Mouse (Mus musculus) stomach, embryonic 16.5 days (tissue): ENCODE data around the gene Armc7. TPM values are rescaled to one million over a fixed set of nuclear protein-coding genes. Genes with fewer than 3 reads are reported as not detected.
"Not testable (repeated sequence)": the region's sequence is repeated elsewhere in the genome, so short reads cannot be mapped to it uniquely, and the experiment has no call there.

Experiments
- ATAC-seq: fragments of 200-750 bp; cut with Nextera tagmentation; 2 replicates; pipeline ENCODE4 v1.8.0; 2017; ENCODE audit warnings: moderate number of reproducible peaks, moderate TSS enrichment; ENCODE audit not compliant: insufficient read depth, low FRiP score
- H3K27ac ChIP-seq: fragments of 300-500 bp; sonication (generic); 2 replicates; pipeline ENCODE4 v1.5.1; 2014; ENCODE audit warnings: low read length
- H3K27me3 ChIP-seq: fragments of 300-500 bp; sonication (generic); 2 replicates; pipeline ENCODE4 v1.6.1; 2014; ENCODE audit warnings: low read length, control low read depth, mixed read lengths; ENCODE audit not compliant: control insufficient read depth, insufficient read depth
- H3K36me3 ChIP-seq: fragments of 300-500 bp; sonication (generic); 2 replicates; pipeline ENCODE4 v1.6.1; 2014; ENCODE audit warnings: low read length; ENCODE audit not compliant: control insufficient read depth, insufficient read depth
- H3K4me1 ChIP-seq: fragments of 300-500 bp; sonication (generic); 2 replicates; pipeline ENCODE4 v1.6.1; 2014; ENCODE audit warnings: low read length, control low read depth, mixed read lengths; ENCODE audit not compliant: control insufficient read depth, insufficient read depth
- H3K4me2 ChIP-seq: fragments of 300-500 bp; sonication (generic); 2 replicates; pipeline ENCODE4 v1.6.1; 2014; ENCODE audit warnings: low read depth, low read length, mixed read lengths
- H3K4me3 ChIP-seq: fragments of 300-500 bp; sonication (generic); replicated peaks from 2 replicates; pipeline ENCODE4 v1.5.1; 2014; ENCODE audit warnings: mild to moderate bottlenecking, low read length
- H3K9ac ChIP-seq: fragments of 300-500 bp; sonication (generic); 2 replicates; pipeline ENCODE4 v1.6.1; 2014; ENCODE audit warnings: low read length
- H3K9me3 ChIP-seq: fragments of 300-500 bp; sonication (generic); replicated peaks from 2 replicates; pipeline ENCODE4 v1.6.1; 2016; ENCODE audit warnings: low read length, control low read depth; ENCODE audit not compliant: control insufficient read depth
- WGBS: fragments of 180-500 bp; shearing (Covaris S2); extraction: QIAGEN DNeasy Blood & Tissue Kit; methylation state at CpG from one replicate; pipeline ENCODE4 v1.1.7; 2014; 5-methylcytosine and 5-hydroxymethylcytosine counted together
- polyA plus RNA-seq: library from polyadenylated mRNA; unstranded; fragments of >200 nt; fragmentation: Nextera tagmentation; extraction: Ambion mirVana; gene quantifications from 2 replicates; pipeline ENCODE4 v1.2.1, GENCODE M21; 2015

Armc7 gene
- polyA plus RNA-seq, 1 experiment from 2014 or later: 7.9 TPM

DNA sequence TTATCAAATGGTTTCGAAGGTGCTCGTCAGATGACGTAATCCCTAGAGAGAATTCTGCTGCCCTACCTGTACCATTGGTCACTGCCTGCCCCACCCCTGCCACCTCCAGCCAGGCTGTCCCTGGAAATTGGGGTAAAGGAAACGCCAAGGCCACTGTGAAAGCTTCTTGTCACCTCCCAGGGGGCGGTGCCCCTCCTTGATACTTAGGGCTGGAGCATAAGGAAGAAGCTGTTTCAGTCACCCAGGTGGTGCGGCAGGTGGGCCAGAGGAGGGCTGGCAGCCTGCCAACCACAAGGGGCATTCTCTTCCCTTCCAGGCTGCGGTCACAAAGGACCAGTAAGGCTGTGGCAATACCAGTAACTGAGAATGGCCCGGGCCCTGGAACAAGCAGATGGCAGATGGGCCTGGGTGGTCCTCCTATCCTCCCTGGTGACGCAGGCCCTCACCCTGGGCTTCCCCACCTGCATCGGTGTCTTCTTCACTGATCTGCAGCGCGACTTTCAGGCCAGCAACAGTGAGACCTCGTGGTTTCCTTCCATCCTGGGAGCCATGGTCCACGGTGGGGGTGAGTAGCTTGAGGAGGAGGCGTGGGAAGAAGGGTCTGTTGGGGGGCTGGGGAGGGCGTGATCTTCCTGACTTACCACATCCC lies 13.1 kb upstream of the Armc7 start, which contains the start of gene Slc16a5:
TSS of gene Slc16a5 (plus strand) at position 232 of the 649 bp plus-strand sequence.
- H3K27ac ChIP-seq: no peak within 1 kb of the TSS

DNA sequence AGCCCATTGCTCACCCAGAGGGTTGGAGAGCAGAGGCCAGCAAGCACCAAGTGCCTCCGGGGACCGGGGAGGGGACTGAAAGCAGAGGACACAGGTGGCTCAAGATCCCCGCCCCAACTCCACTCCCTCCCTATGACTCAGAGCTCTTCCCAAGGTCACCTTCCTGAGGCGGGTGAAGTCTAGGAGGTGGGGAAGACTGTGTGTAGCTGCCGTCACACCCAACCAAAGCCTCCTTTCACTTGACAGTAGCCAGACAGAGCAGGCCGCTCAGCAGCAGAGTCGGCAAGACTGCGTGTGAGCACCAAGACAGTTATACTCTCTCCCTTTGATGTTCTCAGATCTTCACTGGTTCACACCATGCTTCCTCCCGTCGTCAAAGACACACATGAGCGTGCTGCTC lies 12.1 kb upstream of the Armc7 start:
- Histone ChIP-seq H3K9me3 (no peaks in the 10 kb centered on the region), H3K4me3 (no peak overlapping the region), H3K27me3 (no peaks in the 10 kb centered on the region), H3K9ac (no peak overlapping the region; the same call in 1 of the 2 replicates), H3K4me2 (no peak overlapping the region), H3K4me1 (peaks cover 6% of the 10 kb centered on the region; the same call in 1 of the 2 replicates), H3K36me3 (no peaks in the 10 kb centered on the region), H3K27ac (0 out of 2 replicates have a peak overlapping the region, but pooled peaks have one; percentile 13)
- ATAC-seq: peak; percentile 71
- WGBS: 53% methylated on average over 11 of the region's 11 CpGs

More for the DNA sequence above, 13.1 kb upstream of the Armc7 start, which contains the start of gene Slc16a5:
- WGBS: 66% methylated on average over 16 of the region's 16 CpGs
- H3K9me3 ChIP-seq: no peaks in the 10 kb centered on the region
- no peaks in the 10 kb centered on the region for H3K27me3 ChIP-seq
- peak; percentile 19; the same call in 1 of the 2 replicates for ATAC-seq
- no peak within 1 kb of the TSS; the same call in 1 of the 2 replicates for H3K4me3 ChIP-seq
- no peaks in the 10 kb centered on the region for H3K36me3 ChIP-seq
- no peak within 1 kb of the TSS; the same call in 1 of the 2 replicates for H3K9ac ChIP-seq
- H3K4me1 ChIP-seq: peaks cover 6% of the 10 kb centered on the region; the same call in 1 of the 2 replicates
- H3K4me2 ChIP-seq: 0 out of 2 replicates have a peak within 1 kb of the TSS, but pooled peaks have one; percentile 16

DNA sequence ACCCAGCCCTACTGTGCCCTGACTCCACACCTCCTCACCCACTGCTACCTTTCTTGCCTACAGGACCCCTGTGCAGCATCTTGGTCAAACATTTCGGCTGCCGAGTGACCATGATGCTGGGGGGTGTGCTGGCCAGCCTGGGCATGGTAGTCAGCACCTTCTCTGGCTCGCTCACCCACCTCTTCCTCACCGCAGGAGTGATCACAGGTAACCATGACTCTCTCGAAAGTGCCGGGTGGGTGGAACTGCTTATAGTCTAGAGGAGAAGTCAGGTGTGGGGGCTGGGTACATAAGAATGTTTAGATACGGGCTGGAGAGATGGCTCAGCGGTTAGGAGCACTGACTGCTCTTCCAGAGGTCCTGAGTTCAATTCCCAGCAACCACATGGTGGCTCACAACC lies 10.6 kb upstream of the Armc7 start:
- no peak overlapping the region for H3K4me3 ChIP-seq
- H3K27me3 ChIP-seq: no peaks in the 10 kb centered on the region
- ATAC-seq: no peak
- no peak overlapping the region for H3K9ac ChIP-seq
- H3K4me1 ChIP-seq: peaks cover 6% of the 10 kb centered on the region; the same call in 1 of the 2 replicates
- H3K36me3 ChIP-seq: no peaks in the 10 kb centered on the region
- no peak overlapping the region for H3K27ac ChIP-seq
- 84% methylated on average over 8 of the region's 8 CpGs for WGBS
- H3K4me2 ChIP-seq: no peak overlapping the region
- H3K9me3 ChIP-seq: no peaks in the 10 kb centered on the region

DNA sequence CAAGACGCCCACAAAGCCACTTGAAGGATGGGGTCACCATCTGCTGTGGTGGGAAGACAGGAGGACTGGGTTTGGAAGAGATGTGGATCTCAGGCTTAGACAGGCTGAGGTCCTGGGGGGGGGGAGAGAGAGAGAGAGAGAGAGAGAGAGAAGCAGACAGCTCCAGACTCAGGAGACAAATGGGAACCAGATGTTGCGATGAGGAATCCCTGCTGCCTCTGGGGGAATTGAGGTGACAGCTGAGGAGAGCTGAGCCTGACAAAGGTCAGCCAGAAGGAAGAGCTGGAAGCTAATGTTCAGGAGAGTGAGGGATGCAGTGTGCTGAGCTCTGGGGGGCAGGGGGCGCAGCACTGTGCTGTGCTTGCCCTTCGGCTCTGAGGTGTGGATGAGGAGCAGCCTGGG lies 8.2 kb upstream of the Armc7 start:
- no peaks in the 10 kb centered on the region for H3K9me3 ChIP-seq
- 34% methylated on average over 4 of the region's 4 CpGs for WGBS
- no peaks in the 10 kb centered on the region for H3K36me3 ChIP-seq
- H3K27ac ChIP-seq: no peak overlapping the region
- H3K4me2 ChIP-seq: no peak overlapping the region
- no peak overlapping the region for H3K9ac ChIP-seq
- no peaks in the 10 kb centered on the region for H3K27me3 ChIP-seq
- H3K4me3 ChIP-seq: no peak overlapping the region
- no peak for ATAC-seq
- peaks cover 6% of the 10 kb centered on the region; the same call in 1 of the 2 replicates for H3K4me1 ChIP-seq

DNA sequence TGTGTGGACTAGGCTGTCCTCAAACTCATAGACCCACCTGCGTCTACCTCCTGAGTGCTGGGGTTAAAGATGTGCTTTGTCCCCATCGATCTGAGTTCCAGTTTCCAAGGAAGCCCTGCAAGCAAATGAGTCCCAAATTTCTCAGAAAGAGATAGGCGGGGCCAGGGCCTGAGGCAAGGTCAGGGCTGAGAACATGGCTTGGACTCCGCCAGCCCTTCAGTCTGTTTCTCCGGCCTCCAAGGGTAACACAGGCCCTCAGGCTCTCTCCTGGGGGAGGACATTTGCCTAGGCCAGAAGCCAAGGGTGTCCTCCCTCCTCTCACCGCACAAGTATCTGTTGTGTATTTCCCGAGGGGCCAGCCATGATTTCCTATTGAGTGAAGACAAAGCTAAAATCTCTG lies 3.3 kb upstream of the Armc7 start:
- Histone ChIP-seq H3K27me3 (no peaks in the 10 kb centered on the region), H3K4me3 (no peak overlapping the region), H3K9ac (no peak overlapping the region), H3K4me1 (peaks cover 25% of the 10 kb centered on the region), H3K4me2 (no peak overlapping the region), H3K36me3 (no peaks in the 10 kb centered on the region), H3K9me3 (no peaks in the 10 kb centered on the region), H3K27ac (no peak overlapping the region)
- 84% methylated on average over 7 of the region's 7 CpGs for WGBS
- no peak for ATAC-seq

DNA sequence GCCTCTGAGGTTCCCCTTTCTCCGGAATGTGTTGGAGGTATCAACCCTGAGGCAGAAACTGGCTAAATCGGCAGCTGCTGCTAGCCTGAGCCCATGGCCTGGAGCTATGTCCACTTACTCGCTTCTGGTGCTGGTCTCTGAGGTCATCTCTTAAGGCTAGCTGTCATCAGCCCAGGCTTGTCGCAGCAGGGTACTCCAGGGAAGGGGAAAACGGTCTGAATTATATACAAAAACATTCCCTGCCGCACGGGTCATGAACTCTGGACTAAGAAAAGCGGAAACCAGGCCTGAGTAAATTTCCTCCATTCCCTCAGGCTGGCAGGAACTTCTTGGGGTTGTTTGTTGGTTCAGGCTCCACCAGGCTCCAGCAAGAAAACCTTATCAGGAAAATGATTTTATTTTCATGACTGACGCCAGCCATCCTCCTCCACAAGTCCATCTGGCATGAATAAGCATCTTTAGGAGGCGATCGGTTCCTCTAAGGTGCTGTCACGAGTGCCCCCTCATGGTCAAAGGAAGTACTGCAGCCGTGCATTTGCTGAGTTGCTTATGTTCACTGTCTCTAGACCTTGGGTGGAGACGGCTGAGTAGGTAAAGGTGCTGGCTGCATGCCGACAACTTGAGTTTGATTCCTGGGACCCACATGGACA lies 1.7 kb upstream of the Armc7 start:
- Histone ChIP-seq H3K4me1 (peaks cover 25% of the 10 kb centered on the region), H3K9me3 (no peaks in the 10 kb centered on the region), H3K4me3 (no peak overlapping the region), H3K27me3 (no peaks in the 10 kb centered on the region), H3K4me2 (no peak overlapping the region), H3K9ac (0 out of 2 replicates have a peak overlapping the region, but pooled peaks have one; percentile 13), H3K36me3 (no peaks in the 10 kb centered on the region), H3K27ac (peak overlapping the region; percentile 57; the same call in 1 of the 2 replicates)
- WGBS: 17% methylated on average over 15 of the region's 15 CpGs
- ATAC-seq: peak; percentile 31; the same call in 1 of the 2 replicates

DNA sequence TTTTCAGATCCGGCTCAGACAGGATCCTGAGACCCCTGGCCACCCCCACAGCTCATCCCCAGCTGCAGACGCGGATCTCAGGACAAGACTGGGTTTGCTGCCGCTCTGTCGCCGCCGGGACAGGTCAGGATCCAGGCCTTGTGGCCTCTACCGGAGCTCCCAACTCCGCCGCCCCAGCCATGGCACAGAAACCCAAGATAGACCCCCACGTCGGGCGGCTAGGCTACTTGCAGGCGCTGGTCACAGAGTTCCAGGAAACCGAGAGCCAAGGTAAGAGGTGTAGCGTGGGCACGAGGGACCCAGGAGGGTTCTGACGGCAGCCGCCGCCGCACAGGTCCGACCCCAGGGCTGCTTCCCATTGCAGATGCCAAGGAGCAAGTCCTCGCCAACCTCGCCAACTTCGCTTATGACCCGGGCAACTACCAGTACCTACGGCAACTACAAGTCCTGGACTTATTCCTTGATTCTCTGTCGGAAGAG lies 331 bp downstream of the Armc7 start:
- Histone ChIP-seq H3K4me2 (peak overlapping the region; percentile 81), H3K9me3 (no peaks in the 10 kb centered on the region), H3K27me3 (no peaks in the 10 kb centered on the region), H3K9ac (peak overlapping the region; percentile 73), H3K4me1 (peaks cover 25% of the 10 kb centered on the region), H3K27ac (no peak overlapping the region), H3K4me3 (peak overlapping the region; percentile 78), H3K36me3 (no peaks in the 10 kb centered on the region)
- peak; percentile 9; the same call in 1 of the 2 replicates for ATAC-seq
- WGBS: 3% methylated on average over 28 of the region's 28 CpGs

DNA sequence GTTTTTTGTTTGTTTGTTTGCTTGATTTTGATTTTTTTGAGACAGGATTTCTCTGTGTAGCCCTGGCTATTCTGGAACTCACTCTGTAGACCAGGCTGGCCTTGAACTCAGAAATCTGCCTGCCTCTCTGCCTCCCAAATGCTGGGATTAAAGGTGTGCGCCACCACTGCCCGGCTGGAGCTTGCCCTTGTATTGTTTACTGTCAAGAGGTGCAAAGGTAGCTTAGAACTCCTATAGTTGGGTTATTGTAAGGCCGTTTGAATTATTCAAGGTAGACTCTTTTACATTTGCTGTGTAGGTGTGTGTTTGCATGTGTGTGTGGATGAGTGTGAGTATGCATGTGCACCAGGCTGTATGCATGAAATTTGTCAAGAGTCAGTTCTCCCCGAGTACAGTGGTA lies 1.2 kb downstream of the Armc7 start:
- H3K27me3 ChIP-seq, ATAC-seq, H3K9ac ChIP-seq, H3K27ac ChIP-seq, H3K9me3 ChIP-seq, H3K36me3 ChIP-seq: not testable (repeated sequence)
- WGBS: 73% methylated on average over 4 of the region's 4 CpGs
- peaks cover 25% of the 10 kb centered on the region for H3K4me1 ChIP-seq
- peak overlapping the region; percentile 81 for H3K4me2 ChIP-seq
- H3K4me3 ChIP-seq: peak overlapping the region; percentile 78; the same call in 1 of the 2 replicates

DNA sequence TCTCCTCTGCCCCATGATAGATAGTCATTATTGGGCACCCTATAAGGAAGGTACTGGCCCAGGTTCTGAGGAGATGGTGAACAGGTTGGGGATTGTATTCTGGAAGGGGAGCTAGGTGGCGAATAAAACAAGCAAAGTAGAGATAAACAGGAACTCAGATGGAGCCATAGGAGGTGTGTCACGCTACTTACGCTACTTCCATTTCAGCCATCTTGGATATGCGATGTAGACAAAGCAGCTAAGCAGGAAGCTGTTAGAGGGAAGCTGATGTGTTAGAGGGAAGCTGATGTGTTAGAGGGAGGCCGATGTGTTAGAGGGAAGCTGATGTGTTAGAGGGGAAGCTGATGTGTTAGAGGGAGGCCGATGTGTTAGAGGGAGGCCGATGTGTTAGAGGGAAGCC lies 1.9 kb downstream of the Armc7 start:
- H3K9me3 ChIP-seq, H3K4me2 ChIP-seq, H3K27me3 ChIP-seq, H3K36me3 ChIP-seq, ATAC-seq, H3K4me3 ChIP-seq, H3K27ac ChIP-seq, H3K9ac ChIP-seq: not testable (repeated sequence)
- peaks cover 25% of the 10 kb centered on the region for H3K4me1 ChIP-seq
- 80% methylated on average over 7 of the region's 7 CpGs for WGBS
